ENCODE assay signal across 8 mouse cellular contexts in the genomic region with DNA sequence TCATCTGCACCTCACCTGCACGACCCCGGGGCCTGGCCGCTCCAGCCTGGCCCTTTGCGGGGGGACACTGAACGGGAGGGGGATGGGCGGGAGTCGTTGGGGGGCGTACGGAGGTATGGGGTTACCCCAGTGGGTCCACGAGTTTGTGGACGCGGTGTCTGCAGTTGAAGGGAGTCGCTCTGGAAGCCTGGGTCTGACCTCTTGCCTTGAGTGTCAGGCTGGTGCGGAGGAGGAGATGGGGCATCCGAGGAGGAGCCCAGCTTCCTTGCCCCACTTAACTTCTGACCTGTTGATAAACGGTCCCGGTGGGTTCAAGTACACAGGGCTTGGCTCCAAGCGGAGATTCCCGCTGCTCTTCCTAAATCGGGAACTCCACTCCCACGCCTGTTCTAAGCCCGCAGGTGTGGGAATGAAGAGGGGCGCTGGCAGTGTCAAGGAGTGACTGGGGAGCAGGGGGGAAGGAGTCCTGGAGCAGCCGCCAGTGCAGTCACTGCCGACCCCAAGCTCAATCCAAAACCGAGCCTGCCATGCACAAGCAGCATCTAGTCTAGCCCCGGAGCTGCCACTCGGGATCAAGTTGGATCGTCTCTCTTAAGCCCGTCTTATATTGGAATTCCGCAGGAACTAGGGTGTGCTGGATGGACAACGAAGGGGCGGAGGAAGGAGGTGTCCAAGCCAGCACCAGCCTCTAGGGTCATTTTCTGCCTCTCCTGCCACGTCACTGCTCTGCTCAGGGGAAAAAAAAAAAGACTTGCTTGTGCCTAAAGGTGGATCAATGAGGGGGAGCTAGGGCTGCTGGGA. TPM values are rescaled to one million over a fixed set of nuclear protein-coding genes. Genes with fewer than 3 reads are reported as not detected.
DNase-seq lines count a peak whose midpoint lies in the region; ATAC-seq lines count a peak whose summit lies in the region.

No protein-coding gene starts in this region.

- peak overlapping the region; percentile 74 for H3K27ac ChIP-seq in forebrain, embryonic 15.5 days (replicated peaks)
- peak overlapping the region; percentile 68; the same call in 1 of the 2 replicates for H3K27ac ChIP-seq in hindbrain, embryonic 11.5 days (ENCODE audit: low read depth, low read length)
- peak overlapping the region; percentile 96 for H3K27ac ChIP-seq in limb, embryonic 10.5 days
- peak overlapping the region; percentile 95 for H3K27ac ChIP-seq in midbrain, embryonic 10.5 days (replicated peaks)

- H3K9ac ChIP-seq in forebrain, embryonic 15.5 days (replicated peaks), result peak overlapping the region; percentile 95
- H3K9ac ChIP-seq in hindbrain, embryonic 11.5 days (ENCODE audit: low read depth, low read length), result peak overlapping the region; percentile 77

- no peaks in the 10 kb centered on the region for H3K27me3 ChIP-seq in forebrain, embryonic 15.5 days
- H3K27me3 ChIP-seq in hindbrain, embryonic 11.5 days (ENCODE audit: control insufficient read depth, insufficient read depth, low read length), result no peaks in the 10 kb centered on the region
- no peaks in the 10 kb centered on the region for H3K27me3 ChIP-seq in limb, embryonic 10.5 days (ENCODE audit: low read depth, poor library complexity, severe bottlenecking)
- no peaks in the 10 kb centered on the region for H3K27me3 ChIP-seq in midbrain, embryonic 10.5 days (ENCODE audit: low read depth, poor library complexity, severe bottlenecking)

- H3K4me2 ChIP-seq in forebrain, embryonic 15.5 days (replicated peaks), result peak overlapping the region; percentile 76
- peak overlapping the region; percentile 92 for H3K4me2 ChIP-seq in hindbrain, embryonic 11.5 days (replicated peaks; ENCODE audit: low read depth, low read length)

- under 1% methylated on average over 34 of the region's 34 CpGs for WGBS in forebrain, embryonic 15.5 days
- under 1% methylated on average over 34 of the region's 34 CpGs for WGBS in hindbrain, embryonic 11.5 days
- WGBS in limb, embryonic 10.5 days, result under 1% methylated on average over 34 of the region's 34 CpGs
- WGBS in midbrain, embryonic 10.5 days, result under 1% methylated on average over 34 of the region's 34 CpGs

- peak; percentile 15 for ATAC-seq in forebrain, embryonic 15.5 days (replicated peaks)
- ATAC-seq in hindbrain, embryonic 11.5 days (ENCODE audit: low FRiP score), result peak; percentile 70

- H3K36me3 ChIP-seq in forebrain, embryonic 15.5 days, result no peaks in the 10 kb centered on the region
- no peaks in the 10 kb centered on the region for H3K36me3 ChIP-seq in hindbrain, embryonic 11.5 days (ENCODE audit: control insufficient read depth, insufficient read depth, low read length)
- H3K36me3 ChIP-seq in limb, embryonic 10.5 days, result no peaks in the 10 kb centered on the region
- H3K36me3 ChIP-seq in midbrain, embryonic 10.5 days, result no peaks in the 10 kb centered on the region

- H3K9me3 ChIP-seq in forebrain, embryonic 15.5 days, result no peaks in the 10 kb centered on the region
- H3K9me3 ChIP-seq in hindbrain, embryonic 11.5 days (ENCODE audit: control insufficient read depth, low read length), result no peaks in the 10 kb centered on the region
- no peaks in the 10 kb centered on the region for H3K9me3 ChIP-seq in limb, embryonic 10.5 days (replicated peaks)
- no peaks in the 10 kb centered on the region for H3K9me3 ChIP-seq in midbrain, embryonic 10.5 days (replicated peaks)

- DNase-seq in gastrocnemius, adult 18-20 months (ENCODE audit: low spot score), result peak; percentile 9
- no peak for DNase-seq in gastrocnemius, adult 8-10 months (ENCODE audit: low spot score in 2 of 2)
- peak; percentile 32 to 40 for DNase-seq in cerebellum, adult 18-20 months
- DNase-seq in hindbrain, embryonic 11.5 days (ENCODE audit: low spot score), result peak; percentile 55
- DNase-seq in limb, embryonic 10.5 days (ENCODE audit: low spot score), result peak; percentile 70
- peak; percentile 54 for DNase-seq in midbrain, embryonic 10.5 days (ENCODE audit: low spot score)
- DNase-seq in skeletal muscle tissue, adult 2 months (ENCODE audit: low read depth, low spot score), result peak; percentile 12

- peaks cover 19% of the 10 kb centered on the region for H3K4me1 ChIP-seq in forebrain, embryonic 15.5 days
- no peaks in the 10 kb centered on the region for H3K4me1 ChIP-seq in hindbrain, embryonic 11.5 days (replicated peaks; ENCODE audit: control insufficient read depth, insufficient read depth, low read length)
- peaks cover 16% of the 10 kb centered on the region for H3K4me1 ChIP-seq in limb, embryonic 10.5 days
- H3K4me1 ChIP-seq in midbrain, embryonic 10.5 days, result peaks cover 36% of the 10 kb centered on the region

- H3K4me3 ChIP-seq in forebrain, embryonic 15.5 days, result peak overlapping the region; percentile 100
- H3K4me3 ChIP-seq in hindbrain, embryonic 11.5 days (ENCODE audit: low read depth, low read length), result peak overlapping the region; percentile 93
- peak overlapping the region; percentile 99 for H3K4me3 ChIP-seq in limb, embryonic 10.5 days
- peak overlapping the region; percentile 98 for H3K4me3 ChIP-seq in midbrain, embryonic 10.5 days

RNA-seq across cellular contexts. Expression of a gene that starts 0.9 kb away (rescaled TPM):
- 10 to 100 TPM in 1 of 2 experiments, 1 to 10 TPM in 1; 8.7 to 11.8 TPM for total RNA-seq in gastrocnemius, adult 18-20 months (2021)
- 10 to 100 TPM in 2 of 4 experiments, 1 to 10 TPM in 2; 8.4 to 11.2 (median 9.9) TPM for total RNA-seq in gastrocnemius, adult 8-10 months (2022)
- polyA plus RNA-seq in forebrain, embryonic 15.5 days (2015; fragmentation: Nextera tagmentation; extraction: Ambion mirVana), result 57.7 and 62.5 TPM in 2 replicates
- polyA plus RNA-seq in hindbrain, embryonic 11.5 days (2014; fragmentation: Nextera tagmentation; extraction: Ambion mirVana), result 59.5 and 67.6 TPM in 2 replicates
- polyA plus RNA-seq in limb, embryonic 10.5 days (2016; fragmentation: Nextera tagmentation; extraction: Ambion mirVana), result 46.0 and 75.8 TPM in 2 replicates
- polyA plus RNA-seq in midbrain, embryonic 10.5 days (2016; fragmentation: Nextera tagmentation; extraction: Ambion mirVana), result 54.6 and 56.3 TPM in 2 replicates

RNA-seq across cellular contexts. Expression of a gene that starts 1.0 kb away (rescaled TPM):
- total RNA-seq in gastrocnemius, adult 18-20 months (2021), result under 1 TPM; 0.16 to 0.24 TPM
- total RNA-seq in gastrocnemius, adult 8-10 months (2022), result under 1 TPM in 2 of 4 experiments, not detected in 2; 0.12 to 0.20 TPM
- 2.2 and 2.4 TPM in 2 replicates for polyA plus RNA-seq in forebrain, embryonic 15.5 days (2015; fragmentation: Nextera tagmentation; extraction: Ambion mirVana)
- 2.0 and 2.6 TPM in 2 replicates for polyA plus RNA-seq in hindbrain, embryonic 11.5 days (2014; fragmentation: Nextera tagmentation; extraction: Ambion mirVana)
- 0.78 and 0.97 TPM in 2 replicates for polyA plus RNA-seq in limb, embryonic 10.5 days (2016; fragmentation: Nextera tagmentation; extraction: Ambion mirVana)
- polyA plus RNA-seq in midbrain, embryonic 10.5 days (2016; fragmentation: Nextera tagmentation; extraction: Ambion mirVana), result 1.2 and 1.6 TPM in 2 replicates

RNA-seq across cellular contexts. Expression of a gene that starts 24.5 kb away (rescaled TPM):
- 10 to 100 TPM; 11.4 to 15.0 TPM for total RNA-seq in gastrocnemius, adult 18-20 months (2021)
- 1 to 10 TPM; 8.0 to 9.5 (median 8.9) TPM for total RNA-seq in gastrocnemius, adult 8-10 months (2022)
- polyA plus RNA-seq in forebrain, embryonic 15.5 days (2015; fragmentation: Nextera tagmentation; extraction: Ambion mirVana), result 24.2 and 26.0 TPM in 2 replicates
- 35.7 and 37.4 TPM in 2 replicates for polyA plus RNA-seq in hindbrain, embryonic 11.5 days (2014; fragmentation: Nextera tagmentation; extraction: Ambion mirVana)
- 22.5 and 25.1 TPM in 2 replicates for polyA plus RNA-seq in limb, embryonic 10.5 days (2016; fragmentation: Nextera tagmentation; extraction: Ambion mirVana)
- polyA plus RNA-seq in midbrain, embryonic 10.5 days (2016; fragmentation: Nextera tagmentation; extraction: Ambion mirVana), result 24.8 and 30.6 TPM in 2 replicates

Comparison
In these comparisons a context has a peak if more than half of its experiments do, and no peak if none do; other contexts are left out.
1. DNase-seq: peak in gastrocnemius, adult 18-20 months (single experiment), cerebellum, adult 18-20 months (2 of 2), hindbrain, embryonic 11.5 days (single experiment), limb, embryonic 10.5 days (single experiment), midbrain, embryonic 10.5 days (single experiment) and skeletal muscle tissue, adult 2 months (single experiment); none in gastrocnemius, adult 8-10 months (0 of 2).
2. Peak in every context shown above with its lines, with median percentiles within 50 percentile points of each other: H3K27ac ChIP-seq and H3K4me3 ChIP-seq.